Mouse (Mus musculus) CD8-positive naive resting alpha-beta T cell, adult 2 months (primary cell): ENCODE data around the gene Mgl2.
A peak's percentile ranks its signal among the peaks of the same experiment; 100 is the strongest.
"Not testable (repeated sequence)": the region's sequence is repeated elsewhere in the genome, so short reads cannot be mapped to it uniquely, and the experiment has no call there.

ENCODE experiments used
- DNase-seq, 2 experiments: peaks; one replicate each; pipeline ENCODE4 v3.0.0; 2022; ENCODE audit warnings: low read depth in 2 of 2, low spot score in 2 of 2

Mgl2 gene

DNA sequence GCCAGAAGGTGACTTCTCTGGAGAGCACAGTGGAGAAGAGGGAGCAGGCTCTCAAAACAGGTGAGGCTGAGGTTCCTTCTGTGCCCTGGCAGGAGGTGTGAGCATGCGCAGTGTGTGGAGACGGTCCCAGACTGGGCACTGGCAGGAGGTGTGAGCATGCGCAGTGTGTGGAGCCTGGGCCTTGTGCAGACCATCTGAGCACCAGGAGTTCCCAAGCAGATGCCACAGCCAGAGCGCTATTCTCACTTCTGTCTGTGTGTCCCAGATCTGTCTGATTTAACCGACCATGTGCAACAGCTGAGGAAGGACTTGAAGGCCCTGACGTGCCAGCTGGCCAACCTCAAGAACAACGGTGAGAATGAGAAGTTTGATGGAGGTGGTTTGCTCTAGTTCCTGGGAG lies 39.3 kb downstream of the Mgl2 start:
- DNase-seq: not testable (repeated sequence)

DNA sequence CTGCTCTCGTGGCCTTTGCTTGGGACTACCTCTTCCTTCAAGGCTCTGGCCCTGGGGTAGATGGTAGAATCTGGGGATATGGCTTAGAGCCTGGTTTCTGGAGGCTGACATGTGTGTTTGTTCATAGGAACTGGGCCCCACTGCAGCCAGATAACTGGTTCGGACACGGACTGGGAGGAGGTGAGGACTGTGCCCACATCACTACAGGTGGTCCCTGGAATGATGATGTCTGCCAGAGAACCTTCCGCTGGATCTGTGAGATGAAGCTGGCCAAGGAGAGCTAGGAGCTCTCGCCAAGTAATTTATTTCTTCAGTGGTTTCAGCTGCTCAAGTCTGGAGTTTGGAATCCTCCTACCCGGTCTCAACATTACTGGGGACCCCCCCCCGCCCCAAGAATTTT lies 40.2 kb downstream of the Mgl2 start:
- no peak for DNase-seq

DNA sequence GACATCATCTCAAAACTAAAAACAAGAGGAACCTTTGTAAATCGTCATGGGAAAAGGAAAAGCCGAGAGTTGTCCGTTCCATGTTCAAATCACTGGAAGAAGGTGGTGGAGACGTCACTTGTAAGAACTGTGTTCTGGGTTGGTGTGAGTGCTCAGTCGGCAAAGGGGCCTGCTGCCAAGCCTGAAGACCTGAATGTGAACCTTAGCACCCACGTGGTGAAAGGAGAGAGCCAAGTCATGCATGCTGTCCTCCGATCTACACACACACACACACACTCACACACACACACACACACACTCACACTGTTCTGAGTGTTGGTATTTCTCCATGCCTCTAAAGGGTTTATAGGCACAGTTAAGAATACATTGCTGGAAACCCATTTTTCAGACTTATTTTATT lies 41.1 kb downstream of the Mgl2 start:
- DNase-seq: no peak

DNA sequence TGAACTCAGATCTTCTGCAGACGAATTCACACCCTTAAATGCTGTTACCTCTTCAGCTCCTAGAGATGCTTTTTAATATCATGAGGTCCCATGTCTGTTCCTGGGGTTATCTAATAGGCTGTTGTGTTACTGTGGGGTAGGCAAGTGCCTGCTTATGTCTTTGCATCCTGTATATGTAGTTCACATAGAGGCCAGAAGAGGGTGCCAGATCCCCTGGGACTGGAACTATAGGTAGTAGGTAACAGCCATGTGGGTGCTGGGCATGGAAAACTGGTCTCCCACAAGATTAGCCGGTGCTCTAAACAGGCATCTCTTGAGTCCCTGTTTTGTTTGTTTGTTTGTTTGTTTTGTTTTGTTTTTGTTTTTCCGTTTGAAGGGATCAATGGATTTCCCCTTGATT lies 41.7 kb downstream of the Mgl2 start:
- peak; percentile 13 to 39 for DNase-seq

DNA sequence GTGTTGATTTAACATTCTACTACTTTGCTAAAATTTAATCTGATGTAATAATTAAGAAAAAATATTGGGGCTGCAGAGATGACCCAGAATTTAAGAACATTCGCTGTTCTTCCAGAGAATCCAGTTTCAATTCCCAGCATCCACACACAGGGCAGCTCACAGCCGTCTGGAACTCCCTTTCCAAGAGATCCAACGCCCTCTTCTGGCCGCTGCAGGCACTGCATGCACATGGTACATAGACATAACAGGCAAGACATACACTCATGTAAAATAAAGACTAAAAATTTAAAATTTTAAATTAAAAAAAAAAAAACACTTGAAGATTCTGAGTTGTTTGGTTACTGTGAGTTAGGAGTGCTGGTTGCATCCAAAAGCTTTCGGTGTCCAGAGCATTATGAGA lies 42.2 kb downstream of the Mgl2 start:
- no peak for DNase-seq

DNA sequence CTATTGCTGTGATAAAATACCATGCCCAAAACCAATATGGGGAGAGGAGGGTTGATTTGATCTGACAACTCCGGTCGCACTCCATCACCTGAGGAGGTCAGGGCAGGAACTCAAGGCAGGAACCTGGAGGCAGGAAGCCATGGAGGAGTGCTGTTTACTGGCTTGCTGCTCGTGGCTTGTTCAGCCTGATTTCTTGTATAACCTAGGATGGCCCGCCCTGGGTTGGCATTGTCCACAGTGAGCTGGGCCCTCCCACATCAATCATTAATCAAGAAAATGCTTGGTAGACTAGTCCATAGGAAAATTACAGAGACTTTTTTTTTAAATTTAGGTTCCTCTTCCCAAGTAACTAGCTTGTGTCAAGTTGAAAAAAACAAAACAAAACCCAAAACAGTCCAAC lies 44.4 kb downstream of the Mgl2 start:
- DNase-seq: no peak

DNA sequence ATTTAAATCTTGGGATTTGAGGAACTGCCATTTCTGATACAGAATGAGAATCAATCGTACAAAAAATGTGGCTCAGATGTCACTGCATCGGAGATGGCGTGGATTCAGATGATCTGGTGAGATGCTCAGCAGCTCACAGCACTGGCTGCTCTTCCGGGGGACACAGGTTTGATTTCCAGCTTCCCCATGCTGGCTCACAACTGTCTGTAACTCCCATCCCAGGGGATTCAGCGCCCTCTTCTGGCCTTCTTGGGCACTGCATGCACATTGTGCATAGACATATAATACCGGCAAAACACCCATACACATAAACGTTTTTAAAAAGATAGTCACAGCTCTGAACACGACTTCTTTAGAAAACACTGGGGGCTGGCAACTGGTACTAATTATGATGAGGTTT lies 47.5 kb downstream of the Mgl2 start:
- peak in 1 of 2 experiments; percentile 3 for DNase-seq

DNA sequence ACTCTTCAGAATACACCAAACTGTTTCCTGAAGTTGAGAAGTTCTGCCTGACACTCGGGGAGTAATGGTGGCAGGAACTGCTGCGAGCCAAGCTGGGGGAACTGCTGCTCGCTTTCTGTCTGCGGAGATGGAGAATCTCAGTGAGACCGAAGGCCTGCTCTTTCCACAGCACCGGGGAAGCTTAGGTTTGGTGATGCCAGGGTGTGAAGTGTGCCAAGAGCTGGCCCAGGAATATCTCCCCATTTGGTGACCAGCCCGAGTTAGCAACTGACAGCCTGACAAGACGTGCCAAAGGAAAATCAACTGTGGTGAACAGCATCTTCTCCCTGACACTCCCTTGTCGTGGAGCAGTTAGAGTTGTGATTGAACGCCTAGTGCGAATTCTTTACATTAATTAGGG lies 48.2 kb downstream of the Mgl2 start:
- no peak for DNase-seq

DNA sequence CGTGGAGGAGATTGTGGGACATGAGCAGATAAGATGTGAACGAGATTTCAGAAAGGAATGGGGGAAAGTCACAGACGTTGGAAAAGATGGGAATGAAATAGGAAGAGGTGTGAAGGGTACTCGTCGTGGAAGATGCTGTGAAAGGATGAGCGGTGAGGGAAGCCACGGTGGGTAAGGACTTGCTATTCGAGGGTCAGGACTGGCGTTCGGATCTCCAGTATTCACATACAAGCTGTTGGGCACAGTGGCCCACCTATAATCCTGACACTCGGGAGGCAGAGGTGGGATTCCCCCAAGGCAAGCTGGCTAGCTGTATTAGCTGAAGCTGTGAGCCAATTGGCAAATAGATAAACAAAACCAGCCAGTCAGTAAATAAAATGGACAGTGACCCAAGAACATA lies 48.6 kb downstream of the Mgl2 start:
- no peak for DNase-seq

DNA sequence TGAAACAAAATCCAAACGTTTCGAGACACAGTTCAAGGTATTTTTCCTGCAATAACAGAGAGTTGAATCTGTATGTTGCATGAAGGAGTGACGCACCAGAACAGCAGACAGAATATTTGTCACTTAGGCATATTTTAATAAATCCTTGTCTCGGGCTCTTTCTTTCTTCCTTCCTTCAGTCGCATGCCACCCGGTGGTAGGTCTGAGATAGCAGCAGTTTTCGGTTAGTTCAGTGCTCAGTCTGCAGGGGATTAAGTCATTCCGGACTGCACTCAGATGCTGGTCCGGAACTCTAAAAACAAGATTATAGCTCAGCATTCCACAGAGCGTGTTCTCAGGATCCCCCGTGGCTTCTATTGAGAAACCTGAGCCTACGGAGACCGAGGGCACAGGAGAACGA lies 49.3 kb downstream of the Mgl2 start:
- DNase-seq: no peak

DNA sequence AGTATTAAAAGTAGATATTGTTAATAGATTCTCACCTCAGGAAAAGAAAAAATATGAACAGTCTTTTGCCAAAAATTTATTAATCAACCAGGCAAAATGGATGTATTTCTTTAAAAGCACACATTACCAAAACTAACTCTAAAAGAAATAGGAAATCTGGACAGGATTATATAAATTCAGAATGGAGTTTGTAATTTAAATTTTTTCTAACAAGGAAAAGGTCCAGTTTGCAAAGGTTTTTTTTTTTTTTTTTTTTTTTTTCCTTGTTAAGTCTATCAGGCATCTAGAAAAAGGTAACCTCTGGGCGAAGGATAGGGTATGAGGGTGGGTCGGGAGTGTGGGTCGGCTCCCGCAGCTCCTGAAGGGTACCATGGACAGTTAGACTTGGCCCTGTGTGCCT lies 50.4 kb downstream of the Mgl2 start:
- DNase-seq: no peak

DNA sequence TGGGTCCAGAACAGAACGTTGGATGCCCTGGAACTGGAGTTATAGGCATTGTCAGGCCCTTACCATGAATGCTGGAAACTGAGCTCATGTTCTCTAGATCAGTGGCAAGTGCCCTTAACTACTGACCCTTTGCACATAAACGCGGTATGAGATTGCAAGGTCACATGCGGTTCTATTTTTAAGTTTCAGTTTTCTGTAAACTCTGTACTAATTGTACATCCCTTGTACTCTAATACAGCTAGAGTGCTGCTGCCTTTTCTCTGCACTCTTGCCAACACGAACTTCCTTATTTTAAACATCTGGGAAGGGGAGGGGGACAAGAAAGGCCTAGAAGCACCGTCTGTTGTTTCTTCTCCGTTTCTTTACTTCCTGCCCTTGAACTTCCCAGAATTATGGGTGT lies 55.0 kb downstream of the Mgl2 start:
- DNase-seq: no peak
